Mouse (Mus musculus) lung, adult 2 months (tissue): ENCODE measurements around the gene Gm10491. TPM values are rescaled to one million over a fixed set of nuclear protein-coding genes. Genes with fewer than 3 reads are reported as not detected.
A peak's percentile ranks its signal among the peaks of the same experiment; 100 is the strongest.

ENCODE experiments used
- DNase-seq: peaks from one replicate; pipeline ENCODE4 v3.0.0; 2022
- H3K4me1 ChIP-seq: fragments of 200-500 bp; 2 replicates; pipeline ENCODE4 v1.6.1; 2011; ENCODE audit warnings: low read length; ENCODE audit not compliant: control insufficient read depth, insufficient read depth
- H3K4me3 ChIP-seq: fragments of 200-500 bp; replicated peaks from 2 replicates; pipeline ENCODE3; 2011; ENCODE audit warnings: low read depth, mild to moderate bottlenecking, control low read depth, low read length; ENCODE audit errors: extremely low read depth
- CTCF ChIP-seq: fragments of 200-500 bp; IDR thresholded peaks from 2 replicates; pipeline ENCODE4 v1.5.1; 2011; ENCODE audit warnings: mild to moderate bottlenecking, low read length, control low read depth; ENCODE audit not compliant: insufficient read depth
- POLR2A ChIP-seq: fragments of 200-500 bp; IDR thresholded peaks from 2 replicates; pipeline ENCODE4 v1.6.1; 2011; ENCODE audit warnings: low read depth, mild to moderate bottlenecking, control low read depth, low read length, borderline replicate concordance; ENCODE audit errors: extremely low read depth
- WGBS: fragments of 180-500 bp; shearing (Covaris S2); methylation state at CpG from one replicate; pipeline ENCODE4 v1.1.7; 2018; 5-methylcytosine and 5-hydroxymethylcytosine counted together
- polyA plus RNA-seq: library from polyadenylated mRNA; depleted of rRNA; stranded (reverse); fragments of >200 nt; gene quantifications from 2 replicates; pipeline ENCODE4 v1.2.3, GENCODE M21; 2012

Gene Gm10491
- polyA plus RNA-seq, 1 experiment = not detected

DNA sequence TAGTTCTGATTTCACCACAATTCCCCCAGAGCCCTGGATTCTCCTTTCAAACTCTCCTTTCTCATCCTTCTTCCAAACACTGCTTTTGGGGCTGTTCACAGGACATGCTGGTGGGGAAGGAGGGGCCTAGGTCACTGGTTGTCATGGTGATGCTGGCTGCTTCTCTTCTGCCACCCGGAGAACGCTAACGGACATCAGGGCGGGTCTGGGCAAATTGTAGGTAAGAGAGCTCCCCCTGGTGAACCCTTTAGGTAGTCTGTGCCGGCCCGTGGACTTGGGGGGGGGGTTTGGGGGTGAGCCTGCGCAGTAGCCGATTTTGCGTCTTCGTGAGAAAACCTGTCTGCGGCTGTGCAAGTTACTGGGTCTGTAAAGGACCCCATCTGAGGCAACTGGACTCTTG is 27.8 kb downstream of the Gm10491 start:
- peak; percentile 32 for TF ChIP-seq CTCF
- no peak for TF ChIP-seq POLR2A
- peak; percentile 25 for DNase-seq
- 21% methylated on average over 11 of the region's 11 CpGs for WGBS

DNA sequence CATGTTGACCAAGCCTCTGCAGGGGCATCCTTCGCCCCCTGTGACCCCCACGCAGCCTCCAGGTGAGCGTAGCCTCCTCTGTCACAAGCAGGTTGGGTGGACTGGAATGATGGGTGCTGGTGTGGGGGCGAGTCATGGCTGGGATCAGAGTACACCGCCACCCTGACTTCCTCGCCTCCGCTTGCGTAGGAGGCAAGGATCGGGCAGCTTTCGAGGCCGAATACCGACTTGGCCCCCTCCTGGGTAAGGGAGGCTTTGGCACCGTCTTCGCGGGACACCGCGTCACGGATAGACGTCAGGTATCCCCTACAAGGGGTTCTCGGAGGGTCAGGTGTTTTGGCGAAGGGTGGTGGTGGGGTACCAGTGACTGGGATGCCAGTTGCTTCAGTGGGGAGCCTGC is 29.1 kb downstream of the Gm10491 start:
- peak; percentile 8 for DNase-seq
- H3K4me1 ChIP-seq = peaks cover 2% of the 10 kb centered on the region
- peak overlapping the region; percentile 63 for H3K4me3 ChIP-seq
- WGBS = 38% methylated on average over 21 of the region's 21 CpGs
- no peak for TF ChIP-seq CTCF
- TF ChIP-seq POLR2A = no peak

More for the DNA sequence above, 27.8 kb downstream of the Gm10491 start:
- Histone ChIP-seq H3K4me1 (peaks cover 2% of the 10 kb centered on the region), H3K4me3 (peak overlapping the region; percentile 16)

DNA sequence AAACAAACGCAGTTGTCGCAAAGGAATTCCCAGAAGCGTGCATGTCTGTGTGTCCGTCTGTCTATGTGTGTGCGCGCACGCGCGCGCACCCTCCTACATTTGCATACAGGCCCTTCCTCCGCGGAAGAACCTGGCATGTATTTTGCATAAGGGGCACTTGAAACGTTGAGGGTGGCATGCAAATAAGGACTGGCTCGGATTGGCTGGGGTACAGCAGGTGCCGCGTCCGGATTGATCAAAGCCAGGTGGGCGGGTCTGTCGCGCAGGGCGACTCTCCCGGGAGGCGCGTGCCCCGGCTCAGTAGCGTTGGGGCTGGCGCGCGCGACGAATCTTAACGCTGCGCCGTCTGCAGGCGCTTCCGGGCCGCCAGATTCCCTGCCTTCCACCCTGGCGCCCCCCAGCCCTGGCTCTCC is 29.6 kb downstream of the Gm10491 start, which contains the start of gene Pim2:
TSS of gene Pim2 (plus strand) at position 256 of the 413 bp plus-strand sequence.
- peaks cover 2% of the 10 kb centered on the region for H3K4me1 ChIP-seq
- WGBS = 24% methylated on average over 38 of the region's 38 CpGs
- TF ChIP-seq POLR2A (peak; percentile 36; the same call in 1 of the 2 replicates), CTCF (no peak)
- peak; percentile 62 for DNase-seq
- peak within 1 kb of the TSS; percentile 63 for H3K4me3 ChIP-seq

DNA sequence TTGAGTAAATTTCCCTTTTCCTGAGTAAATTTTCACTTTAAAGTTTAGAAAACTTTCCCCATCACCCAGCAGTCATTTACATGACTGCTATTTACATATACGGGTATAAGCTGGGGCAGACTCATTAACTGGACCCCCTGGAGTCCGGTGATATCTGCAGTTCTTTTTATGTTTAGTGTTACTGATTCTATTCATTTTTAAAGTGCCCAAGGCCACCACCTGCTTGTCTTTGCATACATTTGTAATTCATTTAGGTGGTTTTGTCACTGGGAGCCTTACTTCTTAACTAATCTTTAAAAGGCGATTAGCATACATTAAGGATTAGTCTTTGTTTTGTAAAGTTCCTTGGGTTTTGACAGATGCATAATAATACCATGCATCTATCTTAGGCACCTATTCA is 37.8 kb downstream of the Gm10491 start:
- Histone ChIP-seq H3K4me3 (no peak overlapping the region), H3K4me1 (peaks cover 4% of the 10 kb centered on the region)
- DNase-seq = no peak
- 51% methylated on average over 3 of the region's 3 CpGs for WGBS
- TF ChIP-seq POLR2A = no peak
- no peak for TF ChIP-seq CTCF

DNA sequence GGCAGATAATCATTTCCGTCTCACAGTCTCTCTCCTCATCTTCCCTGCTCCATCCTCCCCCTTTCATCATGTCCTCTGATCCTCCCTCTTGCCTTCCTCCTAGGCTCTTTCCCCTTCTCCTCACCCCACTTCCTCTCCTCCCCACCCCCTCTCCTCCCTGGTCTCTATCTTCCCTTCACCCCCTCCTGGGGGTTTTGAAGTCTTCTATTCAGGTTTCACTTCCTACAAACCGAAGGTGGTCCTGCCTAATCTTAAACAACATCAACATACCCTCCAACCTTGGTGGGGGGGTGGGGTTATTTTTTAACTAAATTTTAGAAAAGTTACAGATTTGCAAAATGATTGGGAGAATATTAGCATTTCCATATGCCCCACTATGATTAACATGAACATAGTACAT is 39.1 kb downstream of the Gm10491 start:
- WGBS = 43% methylated on average over 2 of the region's 2 CpGs
- Histone ChIP-seq H3K4me3 (no peak overlapping the region), H3K4me1 (peaks cover 4% of the 10 kb centered on the region)
- no peak for DNase-seq
- no peak for TF ChIP-seq POLR2A
- TF ChIP-seq CTCF = no peak

DNA sequence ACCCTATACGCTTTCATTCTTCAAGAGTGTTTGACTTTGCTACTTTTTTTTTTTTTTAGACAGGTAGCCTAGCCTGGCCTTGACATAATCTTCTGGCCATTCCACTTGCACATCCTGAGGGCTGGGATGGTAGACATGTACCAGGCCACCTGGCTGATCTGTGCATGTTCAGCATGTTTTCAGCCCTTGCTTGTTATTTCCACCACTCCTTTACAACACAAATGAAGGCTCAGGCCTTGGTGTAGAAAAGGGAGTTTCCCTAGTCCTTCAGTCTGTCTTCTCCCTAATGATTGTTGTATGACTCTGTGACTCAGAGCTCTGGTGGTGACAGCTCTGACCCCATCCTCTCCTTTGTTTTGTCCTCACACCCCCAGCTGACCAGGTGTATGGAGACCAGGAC is 40.5 kb downstream of the Gm10491 start:
- WGBS = 76% methylated on average over 1 of the region's 1 CpGs

DNA sequence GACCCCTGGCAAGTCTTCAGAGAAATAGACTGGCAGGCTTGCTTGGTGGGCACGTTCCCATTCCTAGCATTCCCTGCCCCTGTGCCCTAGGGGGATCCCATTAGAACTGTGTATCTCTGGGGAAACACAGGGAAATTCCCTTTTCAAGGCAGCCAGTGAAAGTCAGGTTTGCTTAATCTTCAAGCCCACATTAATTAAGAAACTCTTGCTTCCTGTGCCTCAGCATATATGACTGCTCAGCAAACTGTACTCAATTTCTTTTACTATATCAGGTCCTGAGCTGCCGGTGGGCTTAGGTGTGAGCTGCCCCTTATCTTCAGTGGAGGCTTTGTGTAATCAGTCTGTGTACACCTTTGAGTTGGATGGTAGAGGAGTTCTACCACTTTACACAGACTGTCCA is 41.8 kb downstream of the Gm10491 start:
- 51% methylated on average over 2 of the region's 2 CpGs for WGBS
- DNase-seq = no peak
- Histone ChIP-seq H3K4me1 (peaks cover 4% of the 10 kb centered on the region), H3K4me3 (no peak overlapping the region)
- TF ChIP-seq POLR2A (no peak), CTCF (no peak)

More for the DNA sequence above, 40.5 kb downstream of the Gm10491 start:
- no peak for DNase-seq
- Histone ChIP-seq H3K4me3 (no peak overlapping the region), H3K4me1 (peaks cover 4% of the 10 kb centered on the region)
- no peak for TF ChIP-seq POLR2A
- TF ChIP-seq CTCF = no peak

DNA sequence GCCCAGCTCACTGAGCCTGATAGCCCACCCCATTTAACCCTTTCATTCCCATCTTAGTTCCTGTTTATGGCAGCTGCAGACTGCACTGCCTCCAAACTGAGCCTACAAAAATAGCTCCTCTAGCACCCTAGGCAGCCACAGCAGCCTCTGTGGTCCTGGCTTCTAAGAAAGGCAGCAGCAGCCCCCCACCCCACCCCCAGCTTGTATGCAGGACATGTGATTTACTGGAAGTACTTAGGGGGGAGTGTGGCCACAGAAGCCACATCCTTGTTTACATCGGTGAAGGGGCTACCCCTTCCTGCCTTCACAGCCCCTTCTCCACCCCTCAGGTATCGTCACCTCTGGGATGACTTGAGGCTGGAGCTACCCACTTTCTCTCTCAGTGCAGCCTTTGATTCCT is 42.3 kb downstream of the Gm10491 start:
- no peak for TF ChIP-seq POLR2A
- no peak for TF ChIP-seq CTCF
- 32% methylated on average over 2 of the region's 2 CpGs for WGBS
- H3K4me1 ChIP-seq = peaks cover 4% of the 10 kb centered on the region
- H3K4me3 ChIP-seq = no peak overlapping the region
- no peak for DNase-seq

DNA sequence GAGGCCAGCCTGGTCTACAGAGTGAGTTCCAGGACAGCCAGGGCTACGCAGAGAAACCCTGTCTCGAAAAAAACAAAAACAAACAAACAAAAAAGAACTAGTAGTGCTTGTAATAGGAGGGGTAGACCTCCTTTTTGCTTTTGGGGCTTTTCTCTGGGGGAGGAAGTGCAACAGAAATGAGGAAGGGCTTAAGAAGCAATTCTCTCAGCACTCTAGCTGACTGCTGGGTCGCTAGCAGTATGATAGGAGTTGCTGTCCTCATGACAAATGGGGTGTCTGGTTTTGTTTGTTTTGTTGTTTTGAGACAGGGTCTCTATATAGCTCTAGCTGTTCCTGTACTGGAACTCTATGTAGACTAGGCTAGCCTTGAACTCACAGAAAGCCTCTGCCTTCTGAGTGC is 43.1 kb downstream of the Gm10491 start:
- Histone ChIP-seq H3K4me1 (peaks cover 4% of the 10 kb centered on the region), H3K4me3 (no peak overlapping the region)
- no peak for DNase-seq
- no peak for TF ChIP-seq CTCF
- TF ChIP-seq POLR2A = no peak
- WGBS = 62% methylated on average over 3 of the region's 3 CpGs

DNA sequence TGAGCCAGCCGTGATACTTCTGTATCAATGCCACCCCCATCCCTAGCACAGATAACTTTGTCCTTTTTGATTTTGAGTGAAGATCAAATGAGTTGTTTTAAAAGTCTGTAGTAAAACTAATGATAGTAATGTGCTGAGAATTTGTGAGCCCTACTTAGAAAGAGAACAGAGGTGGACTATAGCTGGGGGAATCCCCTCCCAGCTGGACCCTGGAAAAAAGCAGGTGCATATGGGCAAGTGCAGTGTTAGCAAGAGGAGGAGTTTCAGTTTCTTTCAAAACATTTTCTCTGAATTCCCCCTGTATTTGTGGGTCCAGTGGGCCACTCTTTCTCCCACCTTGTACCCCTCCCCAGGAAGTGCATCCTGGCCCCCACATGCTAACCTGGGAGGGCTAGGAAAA is 44.5 kb downstream of the Gm10491 start:
- TF ChIP-seq POLR2A (no peak), CTCF (no peak)
- H3K4me1 ChIP-seq = peaks cover 4% of the 10 kb centered on the region
- no peak overlapping the region for H3K4me3 ChIP-seq
- no peak for DNase-seq
- WGBS = 62% methylated on average over 1 of the region's 1 CpGs
